Mouse (Mus musculus) liver, embryonic 14.5 days (tissue): ENCODE measurements around the gene Cmklr1. TPM values are rescaled to one million over a fixed set of nuclear protein-coding genes. Genes with fewer than 3 reads are reported as not detected.

Source experiments
- ATAC-seq: fragments of 200-750 bp; cut with Nextera tagmentation; 2 replicates; pipeline ENCODE4 v1.8.0; 2017; ENCODE audit warnings: moderate number of reproducible peaks, mild to moderate bottlenecking, moderate library complexity; ENCODE audit not compliant: insufficient read depth
- DNase-seq, 3 experiments: peaks; one replicate each; pipeline ENCODE4 v3.0.0-alpha.2; 2012 to 2013; ENCODE audit warnings: low read depth in 3 of 3, low spot score in 3 of 3
- H3K27ac ChIP-seq: fragments of 300-500 bp; sonication (generic); 2 replicates; pipeline ENCODE4 v1.5.1; 2014; ENCODE audit warnings: moderate library complexity, mild to moderate bottlenecking, control low read depth, inconsistent platforms
- H3K27me3 ChIP-seq: fragments of 300-500 bp; sonication (generic); 2 replicates; pipeline ENCODE4 v1.6.1; 2014; ENCODE audit warnings: mild to moderate bottlenecking, low read length, moderate library complexity; ENCODE audit not compliant: control insufficient read depth, insufficient read depth
- H3K36me3 ChIP-seq: fragments of 300-500 bp; sonication (generic); replicated peaks from 2 replicates; pipeline ENCODE4 v1.6.1; 2014; ENCODE audit warnings: low read depth; ENCODE audit not compliant: control insufficient read depth, insufficient read depth
- H3K4me1 ChIP-seq, 2 experiments: fragments of 200-500 bp in 1 of 2; fragments of 300-500 bp in 1 of 2; sonication (generic) in 1 of 2; replicated peaks; 2 replicates each; pipeline ENCODE4 v1.6.1; 2012 to 2014; ENCODE audit warnings: antibody characterized with exemption in 1 of 2, inconsistent platforms in 1 of 2, low read length in 1 of 2; ENCODE audit not compliant: control insufficient read depth in 2 of 2, insufficient read depth in 2 of 2
- H3K4me2 ChIP-seq: fragments of 300-500 bp; sonication (generic); 2 replicates; pipeline ENCODE4 v1.6.1; 2014; ENCODE audit warnings: low read depth, mild to moderate bottlenecking, control low read depth, moderate library complexity
- H3K4me3 ChIP-seq, 2 experiments: fragments of 200-500 bp in 1 of 2; fragments of 300-500 bp in 1 of 2; sonication (generic) in 1 of 2; 2 replicates each; pipeline ENCODE4 v1.5.1; 2012 to 2014; ENCODE audit warnings: low read depth in 2 of 2, low read length in 2 of 2, mild to moderate bottlenecking in 2 of 2, control low read depth in 1 of 2, inconsistent platforms in 1 of 2, moderate library complexity in 1 of 2; ENCODE audit not compliant: insufficient read depth in 1 of 2
- H3K9ac ChIP-seq: fragments of 300-500 bp; sonication (generic); replicated peaks from 2 replicates; pipeline ENCODE4 v1.6.1; 2014; ENCODE audit warnings: mild to moderate bottlenecking, control low read depth, moderate library complexity
- H3K9me3 ChIP-seq: fragments of 300-500 bp; sonication (generic); 2 replicates; pipeline ENCODE4 v1.6.1; 2016; ENCODE audit warnings: low read length, mixed read lengths; ENCODE audit not compliant: control insufficient read depth
- CTCF ChIP-seq: IDR thresholded peaks from 2 replicates; pipeline ENCODE4 v1.5.1; 2016; ENCODE audit warnings: antibody characterized with exemption, low read depth, control low read depth
- EP300 ChIP-seq: IDR thresholded peaks from 2 replicates; pipeline ENCODE4 v1.6.1; 2016; ENCODE audit warnings: antibody characterized with exemption, low read depth
- WGBS: fragments of 180-500 bp; shearing (Covaris S2); extraction: QIAGEN DNeasy Blood & Tissue Kit; methylation state at CpG from one replicate; pipeline ENCODE4 v1.1.7; 2014; ENCODE audit not compliant: insufficient replicate concordance; 5-methylcytosine and 5-hydroxymethylcytosine counted together
- polyA plus RNA-seq, 2 experiments: library from polyadenylated mRNA; depleted of rRNA in 1 of 2; stranded (reverse) in 1 of 2; unstranded in 1 of 2; fragments of >200 nt; fragmentation: Nextera tagmentation in 1 of 2; extraction: Ambion mirVana in 1 of 2; gene quantifications; 2 replicates each; pipeline versions ENCODE4 v1.2.1 to v1.2.3; 2012 to 2014

Cmklr1 gene
- polyA plus RNA-seq, 2 experiments: 1.4 to 1.5 TPM

DNA sequence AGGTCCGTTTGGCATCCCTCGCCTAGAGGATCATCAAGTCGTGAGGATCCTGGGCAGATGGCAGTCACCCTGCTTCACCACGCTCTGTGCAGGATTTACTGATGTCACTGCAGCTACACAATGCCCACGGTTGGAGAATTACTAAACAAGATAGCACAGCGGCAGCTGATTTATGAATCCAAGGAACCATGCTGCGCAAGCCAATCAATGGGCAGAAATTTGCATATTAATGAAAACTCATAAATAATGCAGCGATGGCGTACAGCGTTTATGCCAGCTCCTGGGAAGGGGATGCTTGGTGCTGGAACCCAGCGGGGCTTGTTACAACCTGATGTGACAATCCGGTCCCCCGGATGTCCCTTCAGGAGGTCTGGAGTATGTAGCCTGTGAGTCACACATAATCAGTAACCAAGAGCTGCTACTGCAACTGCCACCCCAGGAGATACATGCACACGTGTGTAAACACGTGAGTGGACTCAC lies 39.9 kb upstream of the Cmklr1 start:
- DNase-seq (no peak), ATAC-seq (no peak)
- no peak overlapping the region for H3K27ac ChIP-seq
- H3K4me3 ChIP-seq: no peak overlapping the region
- H3K9ac ChIP-seq: no peak overlapping the region
- 64% methylated on average over 15 of the region's 15 CpGs for WGBS
- H3K27me3 ChIP-seq: no peaks in the 10 kb centered on the region
- H3K4me1 ChIP-seq: no peaks in the 10 kb centered on the region
- H3K9me3 ChIP-seq: no peaks in the 10 kb centered on the region; the same call in 1 of the 2 replicates
- no peaks in the 10 kb centered on the region for H3K36me3 ChIP-seq
- TF ChIP-seq EP300: no peak
- TF ChIP-seq CTCF: no peak
- no peak overlapping the region for H3K4me2 ChIP-seq

DNA sequence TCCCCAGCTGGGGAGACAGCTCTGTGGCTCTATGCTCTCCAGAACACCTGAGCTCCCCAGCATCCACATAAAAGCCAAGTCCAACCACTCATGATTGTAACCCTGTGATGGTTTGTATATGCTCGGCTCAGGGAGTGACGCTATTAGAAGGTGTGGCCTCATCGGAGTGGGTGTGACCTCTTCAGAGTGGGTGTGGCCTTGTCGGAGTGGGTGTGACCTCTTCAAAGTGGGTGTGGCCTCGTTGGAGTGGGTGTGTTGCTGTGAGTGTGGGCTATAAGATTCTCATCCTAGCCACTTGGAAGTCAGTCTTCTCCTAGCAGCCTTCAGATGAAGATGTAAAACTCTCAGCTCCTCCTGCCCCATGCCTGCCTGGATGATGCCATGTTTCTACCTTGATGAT lies 37.3 kb upstream of the Cmklr1 start:
- WGBS: 58% methylated on average over 5 of the region's 5 CpGs
- Histone ChIP-seq H3K4me3 (no peak overlapping the region), H3K4me2 (no peak overlapping the region), H3K4me1 (no peaks in the 10 kb centered on the region), H3K36me3 (no peaks in the 10 kb centered on the region), H3K27me3 (no peaks in the 10 kb centered on the region), H3K27ac (no peak overlapping the region), H3K9me3 (no peaks in the 10 kb centered on the region), H3K9ac (no peak overlapping the region)
- DNase-seq (no peak), ATAC-seq (no peak)
- TF ChIP-seq CTCF (no peak), EP300 (no peak)

DNA sequence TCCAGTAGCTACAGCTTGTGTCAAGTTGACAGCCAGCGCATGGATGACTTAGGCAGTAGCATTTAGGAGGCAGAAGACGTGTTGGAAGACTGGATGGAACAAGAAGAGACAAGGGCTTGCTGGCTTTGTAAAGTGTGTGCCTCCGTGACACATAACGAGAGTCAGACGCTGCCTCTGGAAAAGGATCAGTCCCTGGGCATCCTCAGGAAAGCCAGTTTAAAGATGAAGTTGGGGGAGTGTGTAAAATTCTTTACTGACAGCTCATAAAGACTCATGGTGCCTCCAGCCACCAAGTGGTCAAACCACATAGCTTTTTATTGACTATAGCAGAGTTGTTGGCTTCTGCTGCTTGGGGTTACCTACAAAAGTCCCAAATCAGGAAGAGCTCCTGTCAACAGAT lies 35.2 kb upstream of the Cmklr1 start:
- no peak overlapping the region for H3K27ac ChIP-seq
- no peak overlapping the region for H3K4me2 ChIP-seq
- H3K4me1 ChIP-seq: no peaks in the 10 kb centered on the region
- no peak for DNase-seq
- ATAC-seq: no peak
- TF ChIP-seq CTCF (no peak), EP300 (no peak)
- 61% methylated on average over 5 of the region's 5 CpGs for WGBS
- no peaks in the 10 kb centered on the region for H3K9me3 ChIP-seq
- no peaks in the 10 kb centered on the region for H3K27me3 ChIP-seq
- no peaks in the 10 kb centered on the region for H3K36me3 ChIP-seq
- H3K9ac ChIP-seq: no peak overlapping the region
- H3K4me3 ChIP-seq: no peak overlapping the region

- 60% methylated on average over 5 of the region's 5 CpGs for WGBS
- H3K4me2 ChIP-seq: no peak overlapping the region
- H3K36me3 ChIP-seq: no peaks in the 10 kb centered on the region
- DNase-seq: no peak
- H3K9me3 ChIP-seq: no peaks in the 10 kb centered on the region
- H3K9ac ChIP-seq: no peak overlapping the region
- H3K4me3 ChIP-seq: no peak overlapping the region
- ATAC-seq: no peak
- H3K27ac ChIP-seq: no peak overlapping the region
- H3K4me1 ChIP-seq: no peaks in the 10 kb centered on the region
- TF ChIP-seq EP300 (no peak), CTCF (no peak)
- H3K27me3 ChIP-seq: no peaks in the 10 kb centered on the region
Measured at GRCm38 (mm10) chr5:113683246-113683645, 33.0 kb upstream of the Cmklr1 start.

GRCm38 (mm10) chr5:113682472-113682871 lies 32.2 kb upstream of the Cmklr1 start:
- no peak overlapping the region for H3K9ac ChIP-seq
- no peaks in the 10 kb centered on the region for H3K27me3 ChIP-seq
- TF ChIP-seq EP300: no peak
- no peak for TF ChIP-seq CTCF
- no peak overlapping the region for H3K4me2 ChIP-seq
- WGBS: 48% methylated on average over 3 of the region's 3 CpGs
- H3K4me1 ChIP-seq: no peaks in the 10 kb centered on the region
- H3K27ac ChIP-seq: no peak overlapping the region
- DNase-seq (no peak), ATAC-seq (no peak)
- H3K36me3 ChIP-seq: no peaks in the 10 kb centered on the region
- no peak overlapping the region for H3K4me3 ChIP-seq
- H3K9me3 ChIP-seq: no peaks in the 10 kb centered on the region
